Mouse (Mus musculus): ENCODE results near the gene Lilra5. TPM values are rescaled to one million over a fixed set of nuclear protein-coding genes. Genes with fewer than 3 reads are reported as not detected.
"Not testable (repeated sequence)": the region's sequence is repeated elsewhere in the genome, so short reads cannot be mapped to it uniquely, and the experiment has no call there.

The Lilra5 gene
- polyA plus RNA-seq, 1 experiment from 2014 or later, result not detected

GRCm38 (mm10) chr7:4256060-4256459 is 18.5 kb downstream of the Lilra5 start:
- not testable (repeated sequence) for ATAC-seq (replicated peaks; ENCODE audit: insufficient number of reproducible peaks, low FRiP score, low TSS enrichment); H3K4me1 ChIP-seq (ENCODE audit: control insufficient read depth, insufficient read depth, low read length); H3K4me3 ChIP-seq (ENCODE audit: low read depth, low read length); H3K27me3 ChIP-seq (ENCODE audit: control insufficient read depth, insufficient read depth, low read length); H3K4me2 ChIP-seq; H3K36me3 ChIP-seq (ENCODE audit: control insufficient read depth, insufficient read depth, low read length); H3K9me3 ChIP-seq (replicated peaks; ENCODE audit: control insufficient read depth, low read length); H3K27ac ChIP-seq (ENCODE audit: low read depth, low read length); H3K9ac ChIP-seq (ENCODE audit: low read depth, low read length)
- WGBS (ENCODE audit: insufficient replicate concordance), result no CpG with 5 or more reads among the region's 1 CpGs

- not testable (repeated sequence) for H3K27me3 ChIP-seq (ENCODE audit: control insufficient read depth, insufficient read depth, low read length); H3K4me2 ChIP-seq; H3K27ac ChIP-seq (ENCODE audit: low read depth, low read length); H3K4me3 ChIP-seq (ENCODE audit: low read depth, low read length); H3K9me3 ChIP-seq (replicated peaks; ENCODE audit: control insufficient read depth, low read length); ATAC-seq (replicated peaks; ENCODE audit: insufficient number of reproducible peaks, low FRiP score, low TSS enrichment); H3K4me1 ChIP-seq (ENCODE audit: control insufficient read depth, insufficient read depth, low read length); H3K36me3 ChIP-seq (ENCODE audit: control insufficient read depth, insufficient read depth, low read length); H3K9ac ChIP-seq (ENCODE audit: low read depth, low read length)
- WGBS (ENCODE audit: insufficient replicate concordance), result 92% methylated on average over 1 of the region's 1 CpGs
Observed at GRCm38 (mm10) chr7:4260521-4260920, 23.0 kb downstream of the Lilra5 start.

- not testable (repeated sequence) for H3K4me3 ChIP-seq (ENCODE audit: low read depth, low read length); H3K4me1 ChIP-seq (ENCODE audit: control insufficient read depth, insufficient read depth, low read length); H3K36me3 ChIP-seq (ENCODE audit: control insufficient read depth, insufficient read depth, low read length); H3K9me3 ChIP-seq (replicated peaks; ENCODE audit: control insufficient read depth, low read length); H3K27ac ChIP-seq (ENCODE audit: low read depth, low read length); H3K9ac ChIP-seq (ENCODE audit: low read depth, low read length); H3K4me2 ChIP-seq; H3K27me3 ChIP-seq (ENCODE audit: control insufficient read depth, insufficient read depth, low read length); ATAC-seq (replicated peaks; ENCODE audit: insufficient number of reproducible peaks, low FRiP score, low TSS enrichment)
- 70% methylated on average over 1 of the region's 1 CpGs for WGBS (ENCODE audit: insufficient replicate concordance)
Observed at GRCm38 (mm10) chr7:4272106-4272505, 34.6 kb downstream of the Lilra5 start.

GRCm38 (mm10) chr7:4273874-4274273 is 36.3 kb downstream of the Lilra5 start:
- H3K4me2 ChIP-seq; H3K4me3 ChIP-seq (ENCODE audit: low read depth, low read length); H3K4me1 ChIP-seq (ENCODE audit: control insufficient read depth, insufficient read depth, low read length); H3K9ac ChIP-seq (ENCODE audit: low read depth, low read length); ATAC-seq (replicated peaks; ENCODE audit: insufficient number of reproducible peaks, low FRiP score, low TSS enrichment); H3K27me3 ChIP-seq (ENCODE audit: control insufficient read depth, insufficient read depth, low read length); H3K27ac ChIP-seq (ENCODE audit: low read depth, low read length); H3K9me3 ChIP-seq (replicated peaks; ENCODE audit: control insufficient read depth, low read length); H3K36me3 ChIP-seq (ENCODE audit: control insufficient read depth, insufficient read depth, low read length): not testable (repeated sequence)
- WGBS (ENCODE audit: insufficient replicate concordance), result 75% methylated on average over 2 of the region's 2 CpGs

- H3K4me2 ChIP-seq; H3K4me1 ChIP-seq (ENCODE audit: control insufficient read depth, insufficient read depth, low read length); H3K9me3 ChIP-seq (replicated peaks; ENCODE audit: control insufficient read depth, low read length); H3K27ac ChIP-seq (ENCODE audit: low read depth, low read length); H3K4me3 ChIP-seq (ENCODE audit: low read depth, low read length); ATAC-seq (replicated peaks; ENCODE audit: insufficient number of reproducible peaks, low FRiP score, low TSS enrichment); H3K27me3 ChIP-seq (ENCODE audit: control insufficient read depth, insufficient read depth, low read length); H3K9ac ChIP-seq (ENCODE audit: low read depth, low read length); H3K36me3 ChIP-seq (ENCODE audit: control insufficient read depth, insufficient read depth, low read length): not testable (repeated sequence)
- WGBS (ENCODE audit: insufficient replicate concordance), result 82% methylated on average over 10 of the region's 10 CpGs
Observed at GRCm38 (mm10) chr7:4275500-4275899, 37.9 kb downstream of the Lilra5 start.

- 78% methylated on average over 5 of the region's 5 CpGs for WGBS (ENCODE audit: insufficient replicate concordance)
- ATAC-seq (replicated peaks; ENCODE audit: insufficient number of reproducible peaks, low FRiP score, low TSS enrichment), result no peak
Observed at GRCm38 (mm10) chr7:4292638-4293037, 55.1 kb downstream of the Lilra5 start.

More at GRCm38 (mm10) chr7:4292638-4293037, 55.1 kb downstream of the Lilra5 start:
- no peak overlapping the region for H3K4me3 ChIP-seq (ENCODE audit: low read depth, low read length)
- no peaks in the 10 kb centered on the region for H3K9me3 ChIP-seq (replicated peaks; ENCODE audit: control insufficient read depth, low read length)
- H3K36me3 ChIP-seq (ENCODE audit: control insufficient read depth, insufficient read depth, low read length), result no peaks in the 10 kb centered on the region
- no peak overlapping the region for H3K27ac ChIP-seq (ENCODE audit: low read depth, low read length)
- H3K27me3 ChIP-seq (ENCODE audit: control insufficient read depth, insufficient read depth, low read length), result no peaks in the 10 kb centered on the region
- H3K4me2 ChIP-seq, result no peak overlapping the region
- H3K4me1 ChIP-seq (ENCODE audit: control insufficient read depth, insufficient read depth, low read length), result no peaks in the 10 kb centered on the region
- no peak overlapping the region for H3K9ac ChIP-seq (ENCODE audit: low read depth, low read length)

Other genes with a start within 250 kb of the Lilra5 start
- 0.76 and 0.86 TPM in 2 replicates for gene Lair1, start 174.6 kb upstream of the Lilra5 start, polyA plus RNA-seq (2014; fragmentation: Nextera tagmentation; extraction: Ambion mirVana)
- 0.70 and 0.87 TPM in 2 replicates for gene Ttyh1, start 118.3 kb upstream of the Lilra5 start, polyA plus RNA-seq (2014; fragmentation: Nextera tagmentation; extraction: Ambion mirVana)
- gene Leng8, start 100.7 kb upstream of the Lilra5 start, polyA plus RNA-seq (2014; fragmentation: Nextera tagmentation; extraction: Ambion mirVana), result 42.1 and 42.6 TPM in 2 replicates
- 1.4 TPM in 2 replicates for gene Leng9, start 87.4 kb upstream of the Lilra5 start, polyA plus RNA-seq (2014; fragmentation: Nextera tagmentation; extraction: Ambion mirVana)
- 27.9 and 32.1 TPM in 2 replicates for gene Cdc42ep5, start 72.9 kb upstream of the Lilra5 start, polyA plus RNA-seq (2014; fragmentation: Nextera tagmentation; extraction: Ambion mirVana)
- gene Ncr1, start 100.0 kb downstream of the Lilra5 start, polyA plus RNA-seq (2014; fragmentation: Nextera tagmentation; extraction: Ambion mirVana), result not detected in 2 replicates
- gene Gp6, start 160.0 kb downstream of the Lilra5 start, polyA plus RNA-seq (2014; fragmentation: Nextera tagmentation; extraction: Ambion mirVana), result 0.94 and 1.7 TPM in 2 replicates
- 28.0 and 31.0 TPM in 2 replicates for gene Rdh13, start 207.9 kb downstream of the Lilra5 start, polyA plus RNA-seq (2014; fragmentation: Nextera tagmentation; extraction: Ambion mirVana)
- gene Eps8l1, start 222.9 kb downstream of the Lilra5 start, polyA plus RNA-seq (2014; fragmentation: Nextera tagmentation; extraction: Ambion mirVana), result 2.8 and 4.6 TPM in 2 replicates